Mouse (Mus musculus): Measurements from ENCODE around the gene Nemp2. TPM values are rescaled to one million over a fixed set of nuclear protein-coding genes. Genes with fewer than 3 reads are reported as not detected.

Nemp2 gene
- polyA plus RNA-seq, 1 experiment from 2014 or later: 1.6 TPM

DNA sequence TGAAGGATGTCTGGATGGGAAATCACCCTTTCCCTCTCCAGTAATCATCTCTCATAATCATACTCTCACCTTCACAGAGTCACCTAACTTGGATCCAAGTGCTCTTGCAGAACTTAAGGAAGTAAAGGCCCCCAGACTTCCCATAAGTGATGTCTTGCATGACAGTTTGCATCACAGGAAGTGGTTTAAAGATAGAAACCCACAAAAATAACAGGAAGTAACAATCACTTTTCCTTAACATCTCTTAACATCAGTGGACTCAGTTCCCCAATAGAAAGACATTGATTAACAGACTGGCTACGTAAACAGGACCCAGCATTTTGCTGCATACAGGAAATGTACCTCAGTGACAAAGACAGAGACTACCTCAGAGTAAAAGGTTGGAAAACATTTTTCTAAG lies 22.9 kb downstream of the Nemp2 start:
- Histone ChIP-seq H3K4me3 (replicated peaks) (no peak overlapping the region), H3K9me3 (replicated peaks) (no peaks in the 10 kb centered on the region), H3K9ac (no peak overlapping the region), H3K27me3 (no peaks in the 10 kb centered on the region), H3K36me3 (peaks cover 8% of the 10 kb centered on the region), H3K27ac (no peak overlapping the region), H3K4me1 (replicated peaks) (no peaks in the 10 kb centered on the region), H3K4me2 (no peak overlapping the region)
- DNase-seq: no peak
- no peak for ATAC-seq (ENCODE audit: low read depth)
- WGBS (ENCODE audit: insufficient replicate concordance): 32% methylated on average over 1 of the region's 1 CpGs

DNA sequence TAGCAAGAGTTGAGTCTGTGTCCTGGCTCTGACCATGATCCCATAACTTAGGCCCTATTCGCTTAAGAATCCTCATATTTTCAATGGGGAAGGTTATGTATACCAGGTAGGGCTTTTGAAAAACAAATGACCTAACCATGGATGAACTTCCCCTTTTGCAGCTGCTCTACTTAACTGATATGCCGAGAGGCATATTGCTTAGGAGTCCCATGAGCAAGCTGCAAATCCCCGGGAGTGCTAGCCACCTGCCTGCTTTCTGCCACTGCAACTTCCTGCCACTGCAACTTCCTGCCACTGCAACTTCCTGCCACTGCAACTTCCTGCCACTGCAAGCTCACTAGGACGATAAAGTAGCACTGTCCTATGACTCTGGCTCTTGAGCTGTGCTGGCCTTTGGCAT lies 24.6 kb downstream of the Nemp2 start:
- no peak overlapping the region for H3K4me2 ChIP-seq
- WGBS (ENCODE audit: insufficient replicate concordance): 27% methylated on average over 4 of the region's 4 CpGs

DNA sequence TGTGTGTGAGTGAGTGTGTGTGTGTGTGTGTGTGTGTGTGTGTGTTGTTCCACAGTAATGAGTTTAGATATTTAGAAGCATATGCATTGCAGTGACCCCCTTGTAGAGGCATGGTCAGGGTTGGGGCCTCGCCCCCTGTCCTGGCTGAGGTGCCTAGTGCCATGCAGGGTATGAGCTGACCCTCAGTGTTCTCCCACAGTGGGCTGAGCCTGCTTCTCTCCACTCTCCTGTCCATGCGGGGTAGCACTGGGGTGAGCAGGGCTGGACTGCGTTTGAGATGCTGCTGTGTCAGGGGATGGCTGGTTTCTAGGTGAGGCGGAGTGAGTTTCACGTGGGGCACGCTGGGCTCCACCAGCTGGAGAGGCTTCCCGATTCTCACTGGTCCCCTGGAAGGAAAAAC lies 27.7 kb downstream of the Nemp2 start:
- Histone ChIP-seq H3K4me1 (replicated peaks) (no peaks in the 10 kb centered on the region), H3K4me2 (no peak overlapping the region), H3K27ac (no peak overlapping the region), H3K9me3 (replicated peaks) (no peaks in the 10 kb centered on the region), H3K9ac (no peak overlapping the region), H3K36me3 (no peaks in the 10 kb centered on the region), H3K4me3 (replicated peaks) (no peak overlapping the region), H3K27me3 (no peaks in the 10 kb centered on the region)
- WGBS (ENCODE audit: insufficient replicate concordance): 77% methylated on average over 7 of the region's 7 CpGs
- ATAC-seq (ENCODE audit: low read depth): no peak
- DNase-seq: no peak

More for the DNA sequence above, 24.6 kb downstream of the Nemp2 start:
- ATAC-seq (ENCODE audit: low read depth) (no peak), DNase-seq (no peak)
- Histone ChIP-seq H3K27me3 (no peaks in the 10 kb centered on the region), H3K9me3 (replicated peaks) (no peaks in the 10 kb centered on the region), H3K4me3 (replicated peaks) (no peak overlapping the region), H3K27ac (no peak overlapping the region), H3K36me3 (peaks cover 2% of the 10 kb centered on the region; the same call in 1 of the 2 replicates), H3K9ac (no peak overlapping the region), H3K4me1 (replicated peaks) (no peaks in the 10 kb centered on the region)

DNA sequence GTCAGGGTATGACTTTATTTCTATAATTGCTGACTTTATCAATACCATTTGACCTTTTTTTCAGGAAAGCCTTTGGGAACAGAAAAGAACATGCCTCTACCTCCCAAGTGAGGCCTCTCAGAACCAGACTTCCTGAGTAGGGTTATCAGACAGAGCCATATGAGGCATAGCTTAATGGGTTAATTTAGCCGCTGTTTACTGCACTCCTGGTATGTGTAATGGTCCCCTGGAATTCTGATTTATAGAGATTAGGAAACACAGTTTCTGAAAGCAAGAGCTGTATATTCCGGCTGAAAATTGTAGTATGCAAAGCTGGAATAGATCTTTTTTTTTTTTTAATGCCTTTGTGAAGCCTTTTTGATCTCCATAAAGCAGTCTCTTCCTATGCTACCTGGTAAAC lies 29.8 kb downstream of the Nemp2 start:
- Histone ChIP-seq H3K4me2 (no peak overlapping the region), H3K4me3 (replicated peaks) (no peak overlapping the region), H3K36me3 (no peaks in the 10 kb centered on the region), H3K9ac (no peak overlapping the region), H3K9me3 (replicated peaks) (no peaks in the 10 kb centered on the region), H3K27me3 (no peaks in the 10 kb centered on the region), H3K4me1 (replicated peaks) (no peaks in the 10 kb centered on the region), H3K27ac (no peak overlapping the region)
- DNase-seq (no peak), ATAC-seq (ENCODE audit: low read depth) (no peak)
- WGBS (ENCODE audit: insufficient replicate concordance): 47% methylated on average over 2 of the region's 2 CpGs

DNA sequence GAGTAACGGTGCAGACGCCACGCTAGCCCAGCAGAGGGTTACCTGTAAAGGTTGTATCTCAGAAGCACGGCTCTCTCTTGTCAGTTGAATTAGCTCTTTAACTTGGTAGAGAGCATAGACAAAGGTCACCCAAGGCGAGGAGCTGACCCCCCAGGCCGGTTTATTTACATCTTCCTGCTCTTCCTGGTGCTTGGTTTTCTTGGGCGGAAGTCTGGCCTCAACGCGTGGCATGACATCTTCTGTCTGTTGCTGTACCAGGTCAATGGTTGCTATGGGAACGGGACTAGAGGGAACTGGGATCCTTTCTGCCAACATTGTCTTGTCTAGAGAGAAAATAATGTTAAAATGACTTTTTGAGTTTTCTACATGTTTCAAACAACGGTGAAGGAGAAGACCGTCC lies 30.3 kb downstream of the Nemp2 start:
- H3K9ac ChIP-seq: no peak overlapping the region
- H3K4me2 ChIP-seq: no peak overlapping the region
- WGBS (ENCODE audit: insufficient replicate concordance): 68% methylated on average over 12 of the region's 12 CpGs
- DNase-seq: no peak
- no peak overlapping the region for H3K4me3 ChIP-seq (replicated peaks)
- no peaks in the 10 kb centered on the region for H3K36me3 ChIP-seq
- H3K4me1 ChIP-seq (replicated peaks): no peaks in the 10 kb centered on the region
- H3K9me3 ChIP-seq (replicated peaks): no peaks in the 10 kb centered on the region
- no peak overlapping the region for H3K27ac ChIP-seq
- no peak for ATAC-seq (ENCODE audit: low read depth)
- no peaks in the 10 kb centered on the region for H3K27me3 ChIP-seq

DNA sequence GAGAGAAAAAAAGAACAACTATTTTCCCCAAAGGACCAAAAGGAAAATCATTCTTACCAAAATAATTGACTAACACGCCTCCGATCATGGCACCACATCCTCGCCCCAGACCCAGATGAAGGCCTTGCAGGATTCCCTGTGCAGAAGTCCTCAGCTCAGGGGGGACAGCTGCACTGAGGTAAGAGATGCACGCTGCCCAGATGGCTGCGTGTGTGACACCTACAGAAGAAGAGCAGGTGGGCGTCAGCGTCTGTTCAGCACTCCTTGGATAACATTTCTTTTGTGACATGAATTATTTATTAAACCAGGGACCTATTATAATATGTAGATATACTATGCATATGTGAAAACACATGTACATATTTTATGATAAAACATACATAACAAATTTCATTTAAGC lies 32.7 kb downstream of the Nemp2 start:
- WGBS (ENCODE audit: insufficient replicate concordance): 78% methylated on average over 7 of the region's 7 CpGs
- ATAC-seq (ENCODE audit: low read depth) (no peak), DNase-seq (no peak)
- Histone ChIP-seq H3K4me3 (replicated peaks) (no peak overlapping the region), H3K27me3 (no peaks in the 10 kb centered on the region), H3K4me2 (no peak overlapping the region), H3K9me3 (replicated peaks) (no peaks in the 10 kb centered on the region), H3K9ac (no peak overlapping the region), H3K4me1 (replicated peaks) (no peaks in the 10 kb centered on the region), H3K36me3 (no peaks in the 10 kb centered on the region), H3K27ac (no peak overlapping the region)

DNA sequence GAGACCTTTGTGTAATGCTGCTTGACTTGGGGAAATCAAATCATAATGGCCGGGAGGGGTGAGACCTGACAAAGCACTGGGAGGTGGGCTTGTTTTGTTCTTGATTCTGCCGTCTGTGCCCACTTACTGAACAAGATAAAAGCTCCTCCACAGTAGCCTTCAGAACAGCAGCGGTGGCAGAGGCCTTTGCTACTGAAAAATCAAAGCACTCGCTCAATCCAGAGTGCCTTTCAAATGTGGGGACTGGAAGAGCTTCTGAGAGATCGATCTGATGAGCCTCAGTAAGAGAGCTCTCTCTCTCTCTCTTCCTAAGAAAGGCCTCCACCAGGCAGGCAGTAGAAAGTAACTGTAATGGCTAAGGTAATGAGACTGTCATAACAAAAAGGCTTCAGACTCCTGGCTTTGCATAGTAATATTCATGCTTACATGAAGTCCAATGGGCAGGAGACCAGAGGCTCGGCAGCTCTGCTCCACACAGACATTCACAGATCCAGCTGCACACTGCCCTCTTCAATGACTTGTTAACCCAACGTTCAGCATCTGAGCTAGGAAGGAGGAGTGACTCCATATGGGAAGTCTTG lies 38.3 kb downstream of the Nemp2 start:
- WGBS (ENCODE audit: insufficient replicate concordance): 46% methylated on average over 7 of the region's 7 CpGs

DNA sequence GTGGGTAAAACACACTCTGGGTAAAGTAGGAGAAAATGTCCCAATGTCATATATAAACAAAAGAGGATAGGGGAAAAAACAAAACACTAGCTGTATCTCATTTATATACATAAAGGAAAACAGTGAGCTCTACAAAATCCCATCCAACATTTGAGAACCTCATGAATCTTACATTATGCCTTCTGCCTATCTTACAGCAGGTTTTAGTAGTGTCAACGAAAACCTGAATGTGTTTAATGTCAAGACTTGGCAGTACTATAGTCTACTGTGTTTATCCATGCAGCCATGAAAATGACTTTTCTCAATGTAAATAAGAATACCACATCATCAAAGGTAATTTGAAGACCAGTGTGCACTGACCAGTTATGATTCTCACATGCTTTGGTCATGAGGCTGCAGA lies 39.4 kb downstream of the Nemp2 start:
- no peak for DNase-seq
- Histone ChIP-seq H3K9ac (no peak overlapping the region), H3K27me3 (no peaks in the 10 kb centered on the region), H3K4me1 (replicated peaks) (no peaks in the 10 kb centered on the region), H3K4me3 (replicated peaks) (no peak overlapping the region), H3K9me3 (replicated peaks) (no peaks in the 10 kb centered on the region), H3K4me2 (no peak overlapping the region), H3K27ac (no peak overlapping the region), H3K36me3 (no peaks in the 10 kb centered on the region)
- ATAC-seq (ENCODE audit: low read depth): no peak
- WGBS (ENCODE audit: insufficient replicate concordance): 65% methylated on average over 1 of the region's 1 CpGs

More for the DNA sequence above, 38.3 kb downstream of the Nemp2 start:
- H3K36me3 ChIP-seq: no peaks in the 10 kb centered on the region
- DNase-seq (no peak), ATAC-seq (ENCODE audit: low read depth) (no peak)
- H3K4me1 ChIP-seq (replicated peaks): no peaks in the 10 kb centered on the region
- H3K27ac ChIP-seq: no peak overlapping the region
- no peaks in the 10 kb centered on the region for H3K9me3 ChIP-seq (replicated peaks)
- H3K4me2 ChIP-seq: no peak overlapping the region
- no peak overlapping the region for H3K9ac ChIP-seq
- H3K27me3 ChIP-seq: no peaks in the 10 kb centered on the region
- H3K4me3 ChIP-seq (replicated peaks): no peak overlapping the region

DNA sequence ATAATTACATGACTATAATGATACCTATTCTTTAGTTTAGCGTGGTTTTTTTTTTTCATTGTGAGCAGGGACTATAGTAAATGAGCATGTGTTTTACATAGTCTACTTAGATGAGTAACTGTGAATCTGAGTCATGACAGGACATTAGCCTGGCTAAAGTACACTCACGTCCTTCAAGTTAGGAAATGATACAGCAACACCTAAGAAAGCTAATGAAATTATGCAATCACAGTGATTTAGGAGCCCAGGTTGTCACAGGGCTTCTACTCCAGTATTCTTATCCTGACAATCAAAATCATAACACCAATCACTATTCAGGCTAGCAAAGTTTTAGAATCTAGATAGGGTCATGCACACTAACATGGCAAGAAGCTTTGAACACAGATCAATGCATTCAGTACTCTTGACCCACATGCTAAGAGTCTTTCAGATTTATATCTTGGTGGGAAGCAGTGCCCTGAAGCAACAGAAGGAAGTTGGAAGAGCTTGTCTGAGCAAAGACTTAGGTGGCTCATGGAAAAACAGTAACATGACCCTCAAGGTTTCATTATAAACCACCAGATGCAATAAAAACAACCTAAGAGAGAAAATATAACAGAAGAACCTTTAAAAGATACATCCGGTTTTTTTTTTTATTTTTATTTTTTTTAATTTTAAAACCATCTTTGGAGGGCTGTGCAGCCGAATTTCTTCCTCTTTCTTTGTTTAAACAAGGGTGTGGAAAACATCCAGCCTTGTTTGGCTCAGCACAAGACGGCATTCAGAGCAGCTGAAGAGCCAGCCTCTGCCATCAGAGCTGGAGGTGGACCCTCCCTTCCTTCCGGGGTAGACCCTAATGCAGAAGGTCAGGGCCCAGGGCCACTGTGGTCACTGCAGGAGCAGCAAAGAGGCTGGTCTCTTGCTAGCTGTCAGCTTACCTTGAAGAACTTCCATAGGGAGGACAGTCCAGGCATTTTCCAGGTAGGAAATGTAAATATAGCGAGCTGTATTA lies 45.4 kb downstream of the Nemp2 start:
- Histone ChIP-seq H3K4me3 (replicated peaks) (no peak overlapping the region), H3K27ac (no peak overlapping the region), H3K4me2 (no peak overlapping the region), H3K36me3 (no peaks in the 10 kb centered on the region), H3K9me3 (replicated peaks) (no peaks in the 10 kb centered on the region), H3K4me1 (replicated peaks) (no peaks in the 10 kb centered on the region), H3K9ac (no peak overlapping the region), H3K27me3 (no peaks in the 10 kb centered on the region)
- 41% methylated on average over 7 of the region's 7 CpGs for WGBS (ENCODE audit: insufficient replicate concordance)
- no peak for ATAC-seq (ENCODE audit: low read depth)
- no peak for DNase-seq

DNA sequence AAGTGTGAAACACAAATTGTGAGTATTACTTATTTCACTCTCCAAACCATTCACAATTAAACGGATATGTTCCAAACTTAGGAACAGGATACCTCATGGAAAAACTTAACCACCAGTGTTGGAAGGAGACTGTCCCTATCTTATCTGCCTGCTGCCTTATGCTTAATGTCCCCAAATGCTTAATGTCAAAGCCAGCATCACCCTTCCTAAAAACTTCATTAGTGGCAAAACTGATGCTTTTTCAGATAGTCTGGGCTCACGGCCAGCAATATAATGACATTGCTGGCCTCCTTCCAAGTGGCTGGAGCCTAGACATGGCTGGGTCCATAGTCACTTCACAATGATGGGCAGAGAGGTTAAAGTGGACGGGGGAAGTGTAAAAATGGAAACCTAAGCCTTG lies 46.1 kb downstream of the Nemp2 start:
- no peak overlapping the region for H3K4me3 ChIP-seq (replicated peaks)
- no peaks in the 10 kb centered on the region for H3K4me1 ChIP-seq (replicated peaks)
- 43% methylated on average over 3 of the region's 3 CpGs for WGBS (ENCODE audit: insufficient replicate concordance)
- ATAC-seq (ENCODE audit: low read depth): no peak
- no peak for DNase-seq
- no peaks in the 10 kb centered on the region for H3K27me3 ChIP-seq
- no peak overlapping the region for H3K9ac ChIP-seq
- no peaks in the 10 kb centered on the region for H3K9me3 ChIP-seq (replicated peaks)
- H3K27ac ChIP-seq: no peak overlapping the region
- H3K4me2 ChIP-seq: no peak overlapping the region
- H3K36me3 ChIP-seq: no peaks in the 10 kb centered on the region

DNA sequence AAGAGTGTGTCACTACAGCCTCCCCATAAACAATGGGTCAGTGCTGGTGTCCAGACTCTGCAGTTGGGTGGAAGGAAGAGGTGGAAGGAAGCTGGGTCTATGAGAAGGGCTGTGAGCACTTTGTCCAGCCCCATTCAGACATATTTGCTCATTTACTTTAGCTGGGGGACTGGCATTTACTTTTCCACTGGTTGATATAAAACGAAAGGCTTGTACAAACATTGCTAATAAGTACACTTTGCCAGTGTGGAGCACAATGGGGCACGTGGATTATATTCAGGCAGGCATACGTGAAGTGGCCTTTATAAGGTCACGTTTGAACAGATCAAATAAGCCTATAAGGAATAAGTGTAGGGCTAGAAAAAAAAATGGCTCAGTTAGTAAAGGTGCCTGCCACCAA lies 53.0 kb downstream of the Nemp2 start:
- H3K27me3 ChIP-seq: no peaks in the 10 kb centered on the region
- no peak overlapping the region for H3K4me3 ChIP-seq (replicated peaks)
- no peaks in the 10 kb centered on the region for H3K4me1 ChIP-seq (replicated peaks)
- H3K4me2 ChIP-seq: no peak overlapping the region
- no peaks in the 10 kb centered on the region for H3K36me3 ChIP-seq
- DNase-seq (no peak), ATAC-seq (ENCODE audit: low read depth) (no peak)
- no peak overlapping the region for H3K27ac ChIP-seq
- WGBS (ENCODE audit: insufficient replicate concordance): 64% methylated on average over 4 of the region's 4 CpGs
- H3K9ac ChIP-seq: no peak overlapping the region
- no peaks in the 10 kb centered on the region for H3K9me3 ChIP-seq (replicated peaks)

DNA sequence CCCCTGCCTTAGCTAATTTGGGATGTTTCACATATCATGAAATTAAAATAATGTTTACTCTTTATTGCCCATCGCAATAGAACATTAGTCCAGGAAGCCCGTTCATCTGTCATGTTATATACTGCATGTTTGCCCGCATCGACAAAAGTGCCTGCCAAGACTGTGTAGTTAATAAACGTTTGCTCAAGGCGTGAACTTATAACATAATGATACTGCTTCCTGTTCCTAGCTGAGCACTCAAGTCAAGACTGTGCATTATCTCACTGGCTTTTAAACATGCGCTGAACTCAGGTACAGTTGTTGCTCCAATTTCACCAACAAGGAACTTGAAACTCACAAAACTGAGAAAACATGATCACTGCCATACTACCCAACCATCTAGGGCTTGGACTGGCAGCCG lies 57.1 kb downstream of the Nemp2 start:
- H3K9ac ChIP-seq: no peak overlapping the region
- H3K9me3 ChIP-seq (replicated peaks): no peaks in the 10 kb centered on the region
- DNase-seq: no peak
- no peak overlapping the region for H3K4me2 ChIP-seq
- ATAC-seq (ENCODE audit: low read depth): no peak
- H3K27me3 ChIP-seq: no peaks in the 10 kb centered on the region
- H3K4me3 ChIP-seq (replicated peaks): no peak overlapping the region
- H3K4me1 ChIP-seq (replicated peaks): no peaks in the 10 kb centered on the region
- WGBS (ENCODE audit: insufficient replicate concordance): 75% methylated on average over 8 of the region's 8 CpGs
- no peak overlapping the region for H3K27ac ChIP-seq
- H3K36me3 ChIP-seq: no peaks in the 10 kb centered on the region

Data from liver, embryonic 13.5 days (tissue).